Comparison of ENCODE assay signal across 17 mouse cellular contexts in the genomic region with DNA sequence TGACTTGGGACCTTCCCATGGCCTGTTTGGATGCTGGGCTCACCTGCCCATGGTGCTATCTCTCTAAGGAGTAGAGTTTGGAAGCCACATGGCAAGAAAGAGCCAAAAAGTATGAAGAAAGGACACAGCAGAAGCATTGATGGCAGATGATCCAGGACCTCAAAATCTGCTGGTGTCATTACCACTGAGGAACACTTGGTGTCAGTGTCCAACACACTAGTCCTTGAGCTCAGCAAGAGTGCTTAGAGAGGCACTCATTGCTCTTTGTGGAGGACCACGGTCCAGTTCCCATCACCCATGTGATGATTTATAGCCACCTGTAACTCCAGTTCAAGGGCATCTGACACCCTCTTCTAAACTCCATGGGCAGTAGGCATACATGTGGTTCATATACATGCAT.
DNase-seq lines count a peak whose midpoint lies in the region; ATAC-seq and TF ChIP-seq lines count a peak whose summit lies in the region.
"Had no signal": no experiment of that assay in that cellular context is flagged by ENCODE, and none has a peak within 500 bp of the region (broad histone marks: within the 10 kb centered on the region; RNA-seq: fewer than 3 reads in every experiment).

No protein-coding gene starts in this region.

- ATAC-seq in kidney, postnatal 0 days (replicated peaks; ENCODE audit: low FRiP score, low read depth): no peak
- ATAC-seq: inflammation-experienced regulatory T-cells, adult 6 months; liver, postnatal 0 days had no signal

- H3K4me1 ChIP-seq in kidney, postnatal 0 days (replicated peaks; ENCODE audit: insufficient read depth, low read length): no peaks in the 10 kb centered on the region
- H3K4me1 ChIP-seq in lung, adult 2 months (ENCODE audit: control insufficient read depth, insufficient read depth, low read length): no peaks in the 10 kb centered on the region
- H3K4me1 ChIP-seq: embryonic facial prominence, embryonic 10.5 days; hindbrain, embryonic 12.5 days had no signal

- no peak for TF ChIP-seq POLR2A in lung, adult 2 months (IDR thresholded peaks at IDR 0.05; ENCODE audit: borderline replicate concordance, extremely low read depth, low read depth, low read length)

- no peaks in the 10 kb centered on the region for H3K27me3 ChIP-seq in kidney, postnatal 0 days (ENCODE audit: insufficient read depth, low read length)
- H3K27me3 ChIP-seq: hindbrain, embryonic 12.5 days had no signal

- H3K4me3 ChIP-seq in kidney, postnatal 0 days (replicated peaks; ENCODE audit: low read depth, low read length): no peak overlapping the region
- H3K4me3 ChIP-seq in lung, adult 2 months (replicated peaks; ENCODE audit: extremely low read depth, low read depth, low read length): no peak overlapping the region
- H3K4me3 ChIP-seq: embryonic facial prominence, embryonic 10.5 days; hindbrain, embryonic 12.5 days had no signal

- peak; percentile 1 to 2 for DNase-seq in cerebellum, postnatal 14 days
- no peak for DNase-seq in cerebellum, postnatal 25 days
- no peak for DNase-seq in kidney, postnatal 0 days (ENCODE audit: low spot score)
- no peak for DNase-seq in kidney, postnatal 36 days
- DNase-seq in ES-CJ7 (ENCODE audit: low read depth, low spot score): peak; percentile 11
- peak; percentile 3 for DNase-seq in ZHBTc4 (ENCODE audit: low read depth, low spot score)
- DNase-seq in lung, adult 2 months: no peak
- DNase-seq: B cell, adult 2 months; cerebellum, adult 9-10 months; heart, adult 11 months; left cerebral cortex, postnatal 4 days; liver; liver, postnatal 0 days; right cerebral cortex, postnatal 4 days had no signal

- no peak overlapping the region for H3K27ac ChIP-seq in kidney, postnatal 0 days
- H3K27ac ChIP-seq: embryonic facial prominence, embryonic 10.5 days; hindbrain, embryonic 12.5 days had no signal

- H3K9me3 ChIP-seq in kidney, postnatal 0 days (replicated peaks; ENCODE audit: low read length): no peaks in the 10 kb centered on the region
- H3K9me3 ChIP-seq: embryonic facial prominence, embryonic 10.5 days; hindbrain, embryonic 12.5 days had no signal

- TF ChIP-seq CTCF in kidney, postnatal 0 days (IDR thresholded peaks at IDR 0.05; ENCODE audit: low read depth): peak; percentile 19; the same call in 1 of the 2 replicates
- no peak for TF ChIP-seq CTCF in lung, adult 2 months (IDR thresholded peaks at IDR 0.05; ENCODE audit: insufficient read depth, low read length)

- no peaks in the 10 kb centered on the region for H3K36me3 ChIP-seq in kidney, postnatal 0 days (ENCODE audit: insufficient read depth, low read length)
- H3K36me3 ChIP-seq: embryonic facial prominence, embryonic 10.5 days; hindbrain, embryonic 12.5 days had no signal

- no peak overlapping the region for H3K9ac ChIP-seq in kidney, postnatal 0 days (ENCODE audit: low read depth, low read length)
- H3K9ac ChIP-seq: hindbrain, embryonic 12.5 days; liver, postnatal 0 days had no signal

- H3K4me2 ChIP-seq in kidney, postnatal 0 days (ENCODE audit: low read length): no peak overlapping the region
- H3K4me2 ChIP-seq: hindbrain, embryonic 12.5 days had no signal

- WGBS in kidney, postnatal 0 days: 55% methylated on average over 1 of the region's 1 CpGs
- WGBS in lung, adult 2 months: 23% methylated on average over 1 of the region's 1 CpGs

Comparison
In these comparisons a context has a peak if more than half of its experiments do, and no peak if none do; other contexts are left out.
1. DNase-seq: peak in cerebellum, postnatal 14 days (2 of 2), ES-CJ7 (single experiment) and ZHBTc4 (single experiment); none in cerebellum, postnatal 25 days (0 of 2), kidney, postnatal 0 days (single experiment), kidney, postnatal 36 days (0 of 2) and lung, adult 2 months (single experiment).